In the genomic region with DNA sequence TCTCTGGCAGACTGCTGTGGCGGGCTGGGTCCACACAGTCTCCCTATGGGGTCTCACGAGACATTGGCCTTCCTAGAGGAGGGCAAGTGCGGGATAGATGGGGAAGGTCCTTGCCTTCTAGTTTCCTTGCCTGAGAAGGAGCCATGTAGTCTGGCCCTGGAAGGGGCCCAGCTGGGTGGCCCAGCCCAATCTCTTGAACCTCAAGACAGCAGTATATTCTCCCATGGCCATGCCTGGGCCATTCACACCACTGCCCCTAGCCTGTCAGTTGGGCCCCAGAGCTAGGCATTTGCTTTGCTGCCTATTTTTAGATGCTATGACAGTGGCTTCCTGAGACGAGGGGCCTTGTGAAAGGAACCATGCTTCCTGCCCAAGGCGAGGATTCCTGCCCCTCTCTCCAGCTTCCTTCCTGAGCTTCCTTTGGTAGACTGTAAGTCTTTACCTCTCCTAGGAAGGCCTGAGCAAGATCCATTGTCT, we compare ENCODE assay signal across 8 mouse cellular contexts. TPM values are rescaled to one million over a fixed set of nuclear protein-coding genes. Genes with fewer than 3 reads are reported as not detected.
A peak's percentile ranks its signal among the peaks of the same experiment; 100 is the strongest.
DNase-seq lines count a peak whose midpoint lies in the region; ATAC-seq and TF ChIP-seq lines count a peak whose summit lies in the region.

No protein-coding gene starts in this region.

- H3K27ac ChIP-seq in heart, embryonic 10.5 days, result peak overlapping the region; percentile 97
- peak overlapping the region; percentile 77 for H3K27ac ChIP-seq in kidney, postnatal 0 days
- H3K27ac ChIP-seq in neural tube, embryonic 15.5 days (replicated peaks), result peak overlapping the region; percentile 54

- H3K36me3 ChIP-seq in megakaryocyte, embryonic 14.5 days (replicated peaks; ENCODE audit: low read length), result peaks cover 94% of the 10 kb centered on the region
- H3K36me3 ChIP-seq in heart, embryonic 10.5 days, result peaks cover 62% of the 10 kb centered on the region
- peaks cover 12% of the 10 kb centered on the region for H3K36me3 ChIP-seq in kidney, postnatal 0 days (ENCODE audit: insufficient read depth, low read length)
- H3K36me3 ChIP-seq in neural tube, embryonic 15.5 days, result peaks cover 15% of the 10 kb centered on the region

- 16% methylated on average over 5 of the region's 5 CpGs for WGBS in heart, embryonic 10.5 days
- 52% methylated on average over 5 of the region's 5 CpGs for WGBS in kidney, postnatal 0 days
- WGBS in neural tube, embryonic 15.5 days, result 79% methylated on average over 5 of the region's 5 CpGs

- H3K9ac ChIP-seq in kidney, postnatal 0 days (ENCODE audit: low read depth, low read length), result no peak overlapping the region
- H3K9ac ChIP-seq in neural tube, embryonic 15.5 days (replicated peaks), result no peak overlapping the region

- peaks cover 95% of the 10 kb centered on the region for H3K4me1 ChIP-seq in megakaryocyte, embryonic 14.5 days
- H3K4me1 ChIP-seq in heart, embryonic 10.5 days, result peaks cover 75% of the 10 kb centered on the region
- H3K4me1 ChIP-seq in kidney, postnatal 0 days (replicated peaks; ENCODE audit: insufficient read depth, low read length), result peaks cover 39% of the 10 kb centered on the region
- H3K4me1 ChIP-seq in neural tube, embryonic 15.5 days, result peaks cover 76% of the 10 kb centered on the region

- no peak for ATAC-seq in megakaryocyte, adult 5-6 weeks (ENCODE audit: poor library complexity, severe bottlenecking)
- no peak for ATAC-seq in kidney, postnatal 0 days (replicated peaks; ENCODE audit: low FRiP score, low read depth)
- ATAC-seq in neural tube, embryonic 15.5 days (ENCODE audit: low FRiP score), result no peak

- no peaks in the 10 kb centered on the region for H3K9me3 ChIP-seq in megakaryocyte, embryonic 14.5 days
- H3K9me3 ChIP-seq in heart, embryonic 10.5 days, result no peaks in the 10 kb centered on the region
- H3K9me3 ChIP-seq in kidney, postnatal 0 days (replicated peaks; ENCODE audit: low read length), result no peaks in the 10 kb centered on the region
- H3K9me3 ChIP-seq in neural tube, embryonic 15.5 days (replicated peaks), result no peaks in the 10 kb centered on the region

- TF ChIP-seq CTCF in kidney, postnatal 0 days (IDR thresholded peaks at IDR 0.05; ENCODE audit: low read depth), result no peak

- peak overlapping the region; percentile 24; the same call in 1 of the 2 replicates for H3K4me2 ChIP-seq in kidney, postnatal 0 days (ENCODE audit: low read length)
- 0 out of 2 replicates have a peak overlapping the region, but pooled peaks have one; percentile 3 for H3K4me2 ChIP-seq in neural tube, embryonic 15.5 days

- peak overlapping the region; percentile 99 for H3K4me3 ChIP-seq in megakaryocyte, embryonic 14.5 days (replicated peaks)
- peak overlapping the region; percentile 36 for H3K4me3 ChIP-seq in heart, embryonic 10.5 days
- no peak overlapping the region for H3K4me3 ChIP-seq in kidney, postnatal 0 days (replicated peaks; ENCODE audit: low read depth, low read length)
- no peak overlapping the region for H3K4me3 ChIP-seq in neural tube, embryonic 15.5 days (replicated peaks)

- H3K27me3 ChIP-seq in megakaryocyte, embryonic 14.5 days (replicated peaks), result no peaks in the 10 kb centered on the region
- H3K27me3 ChIP-seq in heart, embryonic 10.5 days (ENCODE audit: insufficient read depth, poor library complexity, severe bottlenecking), result no peaks in the 10 kb centered on the region
- no peaks in the 10 kb centered on the region for H3K27me3 ChIP-seq in kidney, postnatal 0 days (ENCODE audit: insufficient read depth, low read length)
- no peaks in the 10 kb centered on the region for H3K27me3 ChIP-seq in neural tube, embryonic 15.5 days (replicated peaks)

- DNase-seq in heart, embryonic 10.5 days (ENCODE audit: low spot score), result no peak
- peak; percentile 64 for DNase-seq in kidney, postnatal 0 days (ENCODE audit: low spot score)
- no peak for DNase-seq in gastrocnemius, adult 8-10 months (ENCODE audit: low spot score in 2 of 2)
- no peak for DNase-seq in cerebellum, adult 11 months
- DNase-seq in adrenal gland, adult 2 months, result no peak

RNA-seq across cellular contexts. Expression of a gene that starts 5.7 kb away (rescaled TPM):
- polyA plus RNA-seq in megakaryocyte, embryonic 14.5 days (2012; ENCODE audit: insufficient read depth, low replicate concordance), result 774 and 1,679 TPM in 2 replicates
- total RNA-seq in megakaryocyte, adult 5-6 weeks (2015), result 17.2 and 20.3 TPM in 2 replicates
- total RNA-seq in megakaryocyte, adult 5-6 weeks (2017), result 22.5 and 25.3 TPM in 2 replicates
- 472 and 583 TPM in 2 replicates for polyA plus RNA-seq in heart, embryonic 10.5 days (2016; fragmentation: Nextera tagmentation; extraction: Ambion mirVana)
- polyA plus RNA-seq in kidney, postnatal 0 days (2015; fragmentation: Nextera tagmentation; extraction: Ambion mirVana), result 621 and 647 TPM in 2 replicates
- polyA plus RNA-seq in neural tube, embryonic 15.5 days (2015; fragmentation: Nextera tagmentation; extraction: Ambion mirVana), result 493 and 522 TPM in 2 replicates
- 100 to 1,000 TPM in 1 of 4 experiments, 10 to 100 TPM in 3; 85.0 to 103 (median 88.3) TPM for total RNA-seq in gastrocnemius, adult 8-10 months (2022)
- total RNA-seq in adrenal gland, adult 2 months (2021), result 100 to 1,000 TPM; 693 to 716 TPM
- polyA plus RNA-seq in adrenal gland, adult 2 months (2012; rRNA removed), result 3,024 and 3,201 TPM in 2 replicates

RNA-seq across cellular contexts. Expression of a gene that starts 10.8 kb away (rescaled TPM):
- 167 and 219 TPM in 2 replicates for polyA plus RNA-seq in megakaryocyte, embryonic 14.5 days (2012; ENCODE audit: insufficient read depth, low replicate concordance)
- 14.0 and 19.2 TPM in 2 replicates for total RNA-seq in megakaryocyte, adult 5-6 weeks (2015)
- 17.7 and 20.5 TPM in 2 replicates for total RNA-seq in megakaryocyte, adult 5-6 weeks (2017)
- 78.0 and 99.5 TPM in 2 replicates for polyA plus RNA-seq in heart, embryonic 10.5 days (2016; fragmentation: Nextera tagmentation; extraction: Ambion mirVana)
- polyA plus RNA-seq in kidney, postnatal 0 days (2015; fragmentation: Nextera tagmentation; extraction: Ambion mirVana), result 69.1 and 72.3 TPM in 2 replicates
- polyA plus RNA-seq in neural tube, embryonic 15.5 days (2015; fragmentation: Nextera tagmentation; extraction: Ambion mirVana), result 92.9 and 94.5 TPM in 2 replicates
- 1 to 10 TPM; 7.1 to 8.3 (median 7.6) TPM for total RNA-seq in gastrocnemius, adult 8-10 months (2022)
- 10 to 100 TPM; 23.3 to 30.9 TPM for total RNA-seq in adrenal gland, adult 2 months (2021)
- 120 and 142 TPM in 2 replicates for polyA plus RNA-seq in adrenal gland, adult 2 months (2012; rRNA removed)

RNA-seq across cellular contexts. Expression of a gene that starts 36.2 kb away (rescaled TPM):
- polyA plus RNA-seq in megakaryocyte, embryonic 14.5 days (2012; ENCODE audit: insufficient read depth, low replicate concordance), result not detected in 2 replicates
- not detected in 2 replicates for total RNA-seq in megakaryocyte, adult 5-6 weeks (2015)
- total RNA-seq in megakaryocyte, adult 5-6 weeks (2017), result not detected in 2 replicates
- 1.1 and 1.5 TPM in 2 replicates for polyA plus RNA-seq in heart, embryonic 10.5 days (2016; fragmentation: Nextera tagmentation; extraction: Ambion mirVana)
- 3.4 and 3.9 TPM in 2 replicates for polyA plus RNA-seq in kidney, postnatal 0 days (2015; fragmentation: Nextera tagmentation; extraction: Ambion mirVana)
- 1.8 and 3.9 TPM in 2 replicates for polyA plus RNA-seq in neural tube, embryonic 15.5 days (2015; fragmentation: Nextera tagmentation; extraction: Ambion mirVana)
- not detected for total RNA-seq in gastrocnemius, adult 8-10 months (2022)
- under 1 TPM; 0.23 to 0.24 TPM for total RNA-seq in adrenal gland, adult 2 months (2021)
- polyA plus RNA-seq in adrenal gland, adult 2 months (2012; rRNA removed), result 0.40 and 0.48 TPM in 2 replicates

RNA-seq across cellular contexts. Expression of a gene that starts 47.9 kb away (rescaled TPM):
- not detected in 2 replicates for polyA plus RNA-seq in megakaryocyte, embryonic 14.5 days (2012; ENCODE audit: insufficient read depth, low replicate concordance)
- total RNA-seq in megakaryocyte, adult 5-6 weeks (2015), result not detected in 2 replicates
- total RNA-seq in megakaryocyte, adult 5-6 weeks (2017), result not detected in 2 replicates
- polyA plus RNA-seq in heart, embryonic 10.5 days (2016; fragmentation: Nextera tagmentation; extraction: Ambion mirVana), result 5.4 and 10.5 TPM in 2 replicates
- 12.6 and 13.4 TPM in 2 replicates for polyA plus RNA-seq in kidney, postnatal 0 days (2015; fragmentation: Nextera tagmentation; extraction: Ambion mirVana)
- 0.88 and 1.9 TPM in 2 replicates for polyA plus RNA-seq in neural tube, embryonic 15.5 days (2015; fragmentation: Nextera tagmentation; extraction: Ambion mirVana)
- total RNA-seq in gastrocnemius, adult 8-10 months (2022), result under 1 TPM; 0.20 to 0.48 (median 0.34) TPM
- total RNA-seq in adrenal gland, adult 2 months (2021), result 1 to 10 TPM; 1.9 to 4.1 TPM
- polyA plus RNA-seq in adrenal gland, adult 2 months (2012; rRNA removed), result 14.2 and 17.2 TPM in 2 replicates

RNA-seq across cellular contexts. Expression of a gene that starts 53.4 kb away (rescaled TPM):
- polyA plus RNA-seq in megakaryocyte, embryonic 14.5 days (2012; ENCODE audit: insufficient read depth, low replicate concordance), result 109 and 119 TPM in 2 replicates
- total RNA-seq in megakaryocyte, adult 5-6 weeks (2015), result 60.9 and 70.4 TPM in 2 replicates
- total RNA-seq in megakaryocyte, adult 5-6 weeks (2017), result 45.6 and 47.0 TPM in 2 replicates
- polyA plus RNA-seq in heart, embryonic 10.5 days (2016; fragmentation: Nextera tagmentation; extraction: Ambion mirVana), result 19.3 and 21.1 TPM in 2 replicates
- 1.0 and 1.1 TPM in 2 replicates for polyA plus RNA-seq in kidney, postnatal 0 days (2015; fragmentation: Nextera tagmentation; extraction: Ambion mirVana)
- polyA plus RNA-seq in neural tube, embryonic 15.5 days (2015; fragmentation: Nextera tagmentation; extraction: Ambion mirVana), result 0.51 and 1.4 TPM in 2 replicates
- under 1 TPM in 2 of 4 experiments, not detected in 2; 0.27 to 0.56 TPM for total RNA-seq in gastrocnemius, adult 8-10 months (2022)
- under 1 TPM; 0.49 to 0.62 TPM for total RNA-seq in adrenal gland, adult 2 months (2021)
- polyA plus RNA-seq in adrenal gland, adult 2 months (2012; rRNA removed), result 0.83 and 1.4 TPM in 2 replicates

Comparison
In these comparisons a context has a peak if more than half of its experiments do, and no peak if none do; other contexts are left out.
1. H3K4me3 ChIP-seq: peak in megakaryocyte, embryonic 14.5 days (single experiment) and heart, embryonic 10.5 days (single experiment); none in kidney, postnatal 0 days (single experiment) and neural tube, embryonic 15.5 days (single experiment).
2. Peak in every context shown above with its lines, with median percentiles within 50 percentile points of each other: H3K27ac ChIP-seq.